11 mouse cellular contexts compared by ENCODE assay signal in genomic region chr3:124075974-124076606, GRCm38 (mm10).
DNase-seq lines count a peak whose midpoint lies in the region; ATAC-seq and TF ChIP-seq lines count a peak whose summit lies in the region.
"Had no signal": no experiment of that assay in that cellular context is flagged by ENCODE, and none has a peak within 500 bp of the region (broad histone marks: within the 10 kb centered on the region; RNA-seq: fewer than 3 reads in every experiment).

No protein-coding gene starts in this region.

- H3K9me3 ChIP-seq in hindbrain, embryonic 16.5 days (ENCODE audit: control insufficient read depth, low read length): no peaks in the 10 kb centered on the region
- H3K9me3 ChIP-seq in hindbrain, embryonic 12.5 days (replicated peaks): no peaks in the 10 kb centered on the region
- no peaks in the 10 kb centered on the region for H3K9me3 ChIP-seq in limb, embryonic 10.5 days (replicated peaks)
- H3K9me3 ChIP-seq: limb, embryonic 12.5 days had no signal

- H3K4me2 ChIP-seq in hindbrain, embryonic 16.5 days (ENCODE audit: low read length): no peak overlapping the region
- H3K4me2 ChIP-seq in hindbrain, embryonic 12.5 days (replicated peaks): no peak overlapping the region
- H3K4me2 ChIP-seq: limb, embryonic 12.5 days had no signal

- TF ChIP-seq POLR2A in brain, embryonic 14.5 days (IDR thresholded peaks at IDR 0.05; ENCODE audit: borderline replicate concordance, extremely low read depth, insufficient read depth, insufficient read length, poor library complexity, severe bottlenecking): no peak

- H3K36me3 ChIP-seq in hindbrain, embryonic 16.5 days (ENCODE audit: control insufficient read depth, insufficient read depth, low read length): no peaks in the 10 kb centered on the region
- no peaks in the 10 kb centered on the region for H3K36me3 ChIP-seq in hindbrain, embryonic 12.5 days
- no peaks in the 10 kb centered on the region for H3K36me3 ChIP-seq in limb, embryonic 10.5 days
- H3K36me3 ChIP-seq: limb, embryonic 12.5 days had no signal

- H3K9ac ChIP-seq in hindbrain, embryonic 16.5 days (ENCODE audit: low read depth, low read length): no peak overlapping the region
- no peak overlapping the region for H3K9ac ChIP-seq in hindbrain, embryonic 12.5 days
- H3K9ac ChIP-seq: limb, embryonic 12.5 days had no signal

- no peaks in the 10 kb centered on the region for H3K27me3 ChIP-seq in hindbrain, embryonic 16.5 days (replicated peaks; ENCODE audit: control insufficient read depth, insufficient read depth, low read length)
- H3K27me3 ChIP-seq in hindbrain, embryonic 12.5 days: no peaks in the 10 kb centered on the region
- H3K27me3 ChIP-seq in limb, embryonic 10.5 days (ENCODE audit: low read depth, poor library complexity, severe bottlenecking): no peaks in the 10 kb centered on the region
- H3K27me3 ChIP-seq: limb, embryonic 12.5 days had no signal

- DNase-seq in brain, embryonic 14.5 days (ENCODE audit: low read depth): peak; percentile 72
- peak; percentile 54 for DNase-seq in right cerebral cortex, adult 18-20 months
- DNase-seq in limb, embryonic 10.5 days (ENCODE audit: low spot score): no peak
- no peak for DNase-seq in gastrocnemius, adult 8-10 months (ENCODE audit: low spot score in 2 of 2)
- DNase-seq: heart, postnatal 4 days had no signal

- H3K27ac ChIP-seq in hindbrain, embryonic 16.5 days (ENCODE audit: low read depth, low read length): no peak overlapping the region
- no peak overlapping the region for H3K27ac ChIP-seq in hindbrain, embryonic 12.5 days
- no peak overlapping the region for H3K27ac ChIP-seq in limb, embryonic 10.5 days
- H3K27ac ChIP-seq: limb, embryonic 12.5 days had no signal

- TF ChIP-seq CTCF in brain, embryonic 14.5 days (IDR thresholded peaks at IDR 0.05; ENCODE audit: borderline replicate concordance, extremely low read depth, insufficient read depth, insufficient read length): no peak

- H3K4me3 ChIP-seq in hindbrain, embryonic 16.5 days (ENCODE audit: low read length): no peak overlapping the region
- no peak overlapping the region for H3K4me3 ChIP-seq in hindbrain, embryonic 12.5 days
- H3K4me3 ChIP-seq in limb, embryonic 10.5 days: no peak overlapping the region
- H3K4me3 ChIP-seq: limb, embryonic 12.5 days had no signal

- ATAC-seq in hindbrain, embryonic 16.5 days: peak; percentile 73
- ATAC-seq in hindbrain, embryonic 12.5 days (ENCODE audit: low FRiP score): no peak
- peak; percentile 92 for ATAC-seq in frontal cortex, adult (ENCODE audit: low TSS enrichment)
- ATAC-seq in megakaryocyte, adult 5-6 weeks (ENCODE audit: poor library complexity, severe bottlenecking): no peak
- ATAC-seq: Patski had no signal

- 53% methylated on average over 6 of the region's 6 CpGs for WGBS in hindbrain, embryonic 16.5 days
- 78% methylated on average over 6 of the region's 6 CpGs for WGBS in hindbrain, embryonic 12.5 days
- 85% methylated on average over 6 of the region's 6 CpGs for WGBS in limb, embryonic 10.5 days

- no peaks in the 10 kb centered on the region for H3K4me1 ChIP-seq in hindbrain, embryonic 16.5 days (ENCODE audit: control insufficient read depth, insufficient read depth, low read depth, low read length)
- H3K4me1 ChIP-seq in hindbrain, embryonic 12.5 days: no peaks in the 10 kb centered on the region
- no peaks in the 10 kb centered on the region for H3K4me1 ChIP-seq in limb, embryonic 10.5 days
- H3K4me1 ChIP-seq: limb, embryonic 12.5 days had no signal

Comparison
In these comparisons a context has a peak if more than half of its experiments do, and no peak if none do; other contexts are left out.
1. ATAC-seq: peak in hindbrain, embryonic 16.5 days (single experiment) and frontal cortex, adult (single experiment); none in hindbrain, embryonic 12.5 days (single experiment) and megakaryocyte, adult 5-6 weeks (single experiment).
2. DNase-seq: peak in brain, embryonic 14.5 days (single experiment) and right cerebral cortex, adult 18-20 months (single experiment); none in limb, embryonic 10.5 days (single experiment) and gastrocnemius, adult 8-10 months (0 of 2).